Mouse (Mus musculus): ENCODE results near the gene Acot11.

The Acot11 gene

GRCm38 (mm10) chr4:106699989-106700388 lies 104.8 kb downstream of the Acot11 start:
- in situ Hi-C loops (cut with MboI): loop anchor here (10.0 kb wide), 1 partner anchor 65 kb away; no protein-coding TSS in a partner anchor

All from mature B cell (primary cell).